Mouse (Mus musculus): ENCODE measurements around the gene 0610037L13Rik. TPM values are rescaled to one million over a fixed set of nuclear protein-coding genes. Genes with fewer than 3 reads are reported as not detected.

Gene 0610037L13Rik
- total and polyA plus RNA-seq, 3 experiments = 35.5 to 65.0 TPM; not detected in 1

GRCm38 (mm10) chr4:107923145-107923802 lies 33.7 kb downstream of the 0610037L13Rik start, which contains the start of gene Cpt2 (continued):
- TF ChIP-seq TAL1 (IDR thresholded peaks at IDR 0.05; ENCODE audit: low read length) (no peak), POLR2AphosphoS2 (IDR thresholded peaks at IDR 0.05; ENCODE audit: low read length) (peak; percentile 75; the same call in 1 of the 2 replicates), POLR2AphosphoS5 (IDR thresholded peaks at IDR 0.05; ENCODE audit: borderline replicate concordance, low read depth, low read length) (no peak)

DNA sequence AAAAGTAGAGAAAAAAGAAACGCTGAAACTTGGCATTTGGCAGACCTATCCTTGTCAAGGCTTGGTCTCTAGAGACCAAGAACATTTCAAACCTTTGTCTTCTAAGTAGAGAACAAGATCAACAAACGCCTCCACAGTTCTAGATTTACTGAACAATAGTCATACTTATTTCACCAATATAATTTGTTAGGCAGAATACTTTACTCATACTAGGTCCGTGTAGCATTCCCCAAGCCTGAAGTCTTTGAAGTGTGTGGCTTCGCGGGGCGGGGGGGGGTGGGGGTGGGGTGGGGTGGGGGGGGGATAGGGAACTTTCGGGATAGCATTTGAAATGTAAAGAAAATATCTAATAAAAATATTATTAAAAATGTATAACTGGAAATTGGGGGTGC lies 34.2 kb downstream of the 0610037L13Rik start:
- no peaks in the 10 kb centered on the region for H3K27me3 ChIP-seq (ENCODE audit: control insufficient read depth in 1 of 2, insufficient read depth in 2 of 2, low read length in 2 of 2)
- peak overlapping the region; percentile 80 to 96 for H3K4me3 ChIP-seq (ENCODE audit: control insufficient read depth in 1 of 2, insufficient read depth in 1 of 2, low read depth in 2 of 2, low read length in 2 of 2)
- peaks cover 23 to 36% of the 10 kb centered on the region in 2 experiments for H3K4me1 ChIP-seq (ENCODE audit: control insufficient read depth in 1 of 2, insufficient read depth in 2 of 2, low read length in 2 of 2)
- peaks cover 3% of the 10 kb centered on the region; the same call in 1 of the 2 replicates for H3K79me2 ChIP-seq (ENCODE audit: control insufficient read depth, insufficient read depth, low read length, poor library complexity)
- no peaks in the 10 kb centered on the region for H3K9me3 ChIP-seq (replicated peaks; ENCODE audit: insufficient read depth, low read length)
- TF ChIP-seq ELF1 (IDR thresholded peaks at IDR 0.05; ENCODE audit: low read depth, low read length) = no peak
- TF ChIP-seq TCF12 (IDR thresholded peaks at IDR 0.05; ENCODE audit: low read depth, low read length) = 0 out of 2 replicates have a peak, but pooled peaks have one; percentile 0
- H3K9ac ChIP-seq (ENCODE audit: control insufficient read depth, low read depth, low read length, poor library complexity, severe bottlenecking) = peak overlapping the region; percentile 76
- H3K27ac ChIP-seq (ENCODE audit: control insufficient read depth, low read depth, low read length) = peak overlapping the region; percentile 77
- H3K36me3 ChIP-seq (ENCODE audit: control insufficient read depth in 1 of 2, insufficient read depth in 2 of 2, low read length in 2 of 2) = peaks cover 0 to 32% of the 10 kb centered on the region in 2 experiments; a peak in 2 of 4 replicates
- no peak for DNase-seq (ENCODE audit: low read depth, low spot score)

GRCm38 (mm10) chr4:107928269-107928668 lies 38.7 kb downstream of the 0610037L13Rik start:
- H3K36me3 ChIP-seq (ENCODE audit: control insufficient read depth in 1 of 2, insufficient read depth in 2 of 2, low read length in 2 of 2) = peaks cover 0 to 10% of the 10 kb centered on the region in 2 experiments; a peak in 2 of 4 replicates
- H3K79me2 ChIP-seq (ENCODE audit: control insufficient read depth, insufficient read depth, low read length, poor library complexity) = peaks cover under 1% of the 10 kb centered on the region; the same call in 1 of the 2 replicates
- peaks cover 4 to 14% of the 10 kb centered on the region in 2 experiments for H3K4me1 ChIP-seq (ENCODE audit: control insufficient read depth in 1 of 2, insufficient read depth in 2 of 2, low read length in 2 of 2)
- H3K9ac ChIP-seq (ENCODE audit: control insufficient read depth, low read depth, low read length, poor library complexity, severe bottlenecking) = no peak overlapping the region
- no peaks in the 10 kb centered on the region for H3K27me3 ChIP-seq (ENCODE audit: control insufficient read depth in 1 of 2, insufficient read depth in 2 of 2, low read length in 2 of 2)
- no peak overlapping the region for H3K4me3 ChIP-seq (ENCODE audit: control insufficient read depth in 1 of 2, insufficient read depth in 1 of 2, low read depth in 2 of 2, low read length in 2 of 2)
- H3K27ac ChIP-seq (ENCODE audit: control insufficient read depth, low read depth, low read length) = no peak overlapping the region
- no peak for DNase-seq (ENCODE audit: low read depth, low spot score)
- TF ChIP-seq ZC3H11A (IDR thresholded peaks at IDR 0.05; ENCODE audit: low read depth, low read length) (no peak), USF2 (IDR thresholded peaks at IDR 0.05; ENCODE audit: borderline replicate concordance in 1 of 2, insufficient read depth in 1 of 2, low read depth in 1 of 2, low read length in 2 of 2) (no peak), MXI1 (IDR thresholded peaks at IDR 0.05; ENCODE audit: low read depth, low read length) (no peak), SIN3A (IDR thresholded peaks at IDR 0.05; ENCODE audit: low read length) (no peak), GATA1 (IDR thresholded peaks at IDR 0.05; ENCODE audit: low read depth, low read length) (no peak), E2F4 (IDR thresholded peaks at IDR 0.05; ENCODE audit: borderline replicate concordance, low read depth, low read length) (no peak), KAT2A (conservative IDR thresholded peaks at IDR 0.05; ENCODE audit: low read depth, low read length) (no peak), RAD21 (IDR thresholded peaks at IDR 0.05; ENCODE audit: low read depth, low read length) (no peak), NELFE (IDR thresholded peaks at IDR 0.05; ENCODE audit: low read depth, low read length) (no peak), TBP (IDR thresholded peaks at IDR 0.05; ENCODE audit: low read depth, low read length) (no peak), CTCF (IDR thresholded peaks at IDR 0.05 in 2 of 3, conservative IDR thresholded peaks at IDR 0.05 in 1 of 3; ENCODE audit: control insufficient read depth in 1 of 3, insufficient read depth in 1 of 3, low read depth in 2 of 3, low read length in 3 of 3, poor library complexity in 1 of 3, severe bottlenecking in 1 of 3) (no peak), MYC (IDR thresholded peaks at IDR 0.05; ENCODE audit: low read depth, low read length) (no peak), TAL1 (IDR thresholded peaks at IDR 0.05; ENCODE audit: low read length) (no peak)
- H3K9me3 ChIP-seq (replicated peaks; ENCODE audit: insufficient read depth, low read length) = no peaks in the 10 kb centered on the region
